Mouse (Mus musculus) stomach, embryonic 14.5 days (tissue): Measurements from ENCODE around the gene Kcnq5. TPM values are rescaled to one million over a fixed set of nuclear protein-coding genes. Genes with fewer than 3 reads are reported as not detected.

Experiments used
- ATAC-seq: fragments of 200-750 bp; cut with Nextera tagmentation; 2 replicates; pipeline ENCODE4 v1.8.0; 2017; ENCODE audit warnings: low read depth, moderate TSS enrichment; ENCODE audit not compliant: insufficient number of reproducible peaks, insufficient read depth, low FRiP score
- H3K27ac ChIP-seq: fragments of 300-500 bp; sonication (generic); 2 replicates; pipeline ENCODE4 v1.5.1; 2014; ENCODE audit warnings: mild to moderate bottlenecking, low read length, moderate library complexity, mixed read lengths
- H3K27me3 ChIP-seq: fragments of 300-500 bp; sonication (generic); 2 replicates; pipeline ENCODE4 v1.6.1; 2014; ENCODE audit warnings: low read length, control low read depth, mixed read lengths; ENCODE audit not compliant: control insufficient read depth, insufficient read depth
- H3K36me3 ChIP-seq: fragments of 300-500 bp; sonication (generic); 2 replicates; pipeline ENCODE4 v1.6.1; 2014; ENCODE audit warnings: mild to moderate bottlenecking, control low read depth, low read length, moderate library complexity, mixed read lengths; ENCODE audit not compliant: control insufficient read depth, insufficient read depth
- H3K4me1 ChIP-seq: fragments of 300-500 bp; sonication (generic); 2 replicates; pipeline ENCODE4 v1.6.1; 2014; ENCODE audit warnings: low read length, control low read depth, mixed read lengths; ENCODE audit not compliant: control insufficient read depth, insufficient read depth
- H3K4me2 ChIP-seq: fragments of 300-500 bp; sonication (generic); replicated peaks from 2 replicates; pipeline ENCODE4 v1.6.1; 2014; ENCODE audit warnings: low read depth, low read length, control low read depth
- H3K4me3 ChIP-seq: fragments of 300-500 bp; sonication (generic); 2 replicates; pipeline ENCODE4 v1.5.1; 2014; ENCODE audit warnings: low read depth, low read length, control low read depth
- H3K9ac ChIP-seq: fragments of 300-500 bp; sonication (generic); replicated peaks from 2 replicates; pipeline ENCODE4 v1.6.1; 2014; ENCODE audit warnings: low read depth, mild to moderate bottlenecking, control low read depth, low read length, moderate library complexity, mixed read lengths
- H3K9me3 ChIP-seq: fragments of 300-500 bp; sonication (generic); 2 replicates; pipeline ENCODE4 v1.6.1; 2016; ENCODE audit warnings: low read depth, low read length, control low read depth; ENCODE audit not compliant: control insufficient read depth
- WGBS: fragments of 180-500 bp; shearing (Covaris S2); extraction: QIAGEN DNeasy Blood & Tissue Kit; methylation state at CpG from one replicate; pipeline ENCODE4 v1.1.7; 2014; 5-methylcytosine and 5-hydroxymethylcytosine counted together
- polyA plus RNA-seq: library from polyadenylated mRNA; unstranded; fragments of >200 nt; fragmentation: Nextera tagmentation; extraction: Ambion mirVana; gene quantifications from 2 replicates; pipeline ENCODE4 v1.2.1, GENCODE M21; 2014

Gene Kcnq5
- polyA plus RNA-seq, 1 experiment from 2014 or later = 3.0 TPM

GRCm38 (mm10) chr1:21805064-21805463, 156.7 kb downstream of the Kcnq5 start:
- H3K4me3 ChIP-seq = no peak overlapping the region
- H3K4me1 ChIP-seq = no peaks in the 10 kb centered on the region
- H3K27ac ChIP-seq = no peak overlapping the region
- H3K9me3 ChIP-seq = no peaks in the 10 kb centered on the region
- 76% methylated on average over 2 of the region's 2 CpGs for WGBS
- no peaks in the 10 kb centered on the region for H3K27me3 ChIP-seq
- no peak for ATAC-seq
- H3K36me3 ChIP-seq = no peaks in the 10 kb centered on the region
- no peak overlapping the region for H3K9ac ChIP-seq
- H3K4me2 ChIP-seq = no peak overlapping the region

GRCm38 (mm10) chr1:21804477-21804866, 157.3 kb downstream of the Kcnq5 start:
- no peak for ATAC-seq
- Histone ChIP-seq H3K27me3 (no peaks in the 10 kb centered on the region), H3K36me3 (no peaks in the 10 kb centered on the region), H3K9ac (no peak overlapping the region), H3K9me3 (no peaks in the 10 kb centered on the region), H3K4me1 (no peaks in the 10 kb centered on the region), H3K4me2 (no peak overlapping the region), H3K27ac (no peak overlapping the region), H3K4me3 (no peak overlapping the region)
- 78% methylated on average over 2 of the region's 2 CpGs for WGBS

- Histone ChIP-seq H3K27ac (no peak overlapping the region), H3K27me3 (no peaks in the 10 kb centered on the region), H3K4me3 (no peak overlapping the region), H3K4me1 (no peaks in the 10 kb centered on the region), H3K9ac (no peak overlapping the region), H3K36me3 (no peaks in the 10 kb centered on the region), H3K9me3 (no peaks in the 10 kb centered on the region), H3K4me2 (no peak overlapping the region)
- ATAC-seq = no peak
- WGBS = 86% methylated on average over 5 of the region's 5 CpGs
Measured at GRCm38 (mm10) chr1:21803751-21804476, 157.8 kb downstream of the Kcnq5 start.

- Histone ChIP-seq H3K4me2 (no peak overlapping the region), H3K27ac (no peak overlapping the region), H3K9me3 (no peaks in the 10 kb centered on the region), H3K36me3 (no peaks in the 10 kb centered on the region), H3K4me3 (no peak overlapping the region), H3K4me1 (no peaks in the 10 kb centered on the region), H3K9ac (no peak overlapping the region), H3K27me3 (no peaks in the 10 kb centered on the region)
- no peak for ATAC-seq
- 80% methylated on average over 5 of the region's 5 CpGs for WGBS
Measured at GRCm38 (mm10) chr1:21780746-21781145, 181.0 kb downstream of the Kcnq5 start.

- 49% methylated on average over 5 of the region's 5 CpGs for WGBS
Measured at GRCm38 (mm10) chr1:21777560-21777959, 184.2 kb downstream of the Kcnq5 start.

GRCm38 (mm10) chr1:21773931-21774330, 187.8 kb downstream of the Kcnq5 start:
- no peak for ATAC-seq
- Histone ChIP-seq H3K4me1 (no peaks in the 10 kb centered on the region), H3K4me2 (no peak overlapping the region), H3K4me3 (no peak overlapping the region), H3K9ac (no peak overlapping the region), H3K27me3 (no peaks in the 10 kb centered on the region), H3K27ac (no peak overlapping the region), H3K36me3 (no peaks in the 10 kb centered on the region), H3K9me3 (no peaks in the 10 kb centered on the region)
- WGBS = 53% methylated on average over 5 of the region's 5 CpGs

More at GRCm38 (mm10) chr1:21777560-21777959, 184.2 kb downstream of the Kcnq5 start:
- Histone ChIP-seq H3K27ac (no peak overlapping the region), H3K4me3 (no peak overlapping the region), H3K9me3 (no peaks in the 10 kb centered on the region), H3K4me1 (no peaks in the 10 kb centered on the region), H3K36me3 (no peaks in the 10 kb centered on the region), H3K4me2 (no peak overlapping the region), H3K27me3 (no peaks in the 10 kb centered on the region), H3K9ac (no peak overlapping the region)
- ATAC-seq = no peak

- Histone ChIP-seq H3K27ac (no peak overlapping the region), H3K4me1 (no peaks in the 10 kb centered on the region), H3K36me3 (no peaks in the 10 kb centered on the region), H3K9me3 (no peaks in the 10 kb centered on the region), H3K27me3 (no peaks in the 10 kb centered on the region), H3K9ac (no peak overlapping the region), H3K4me2 (no peak overlapping the region), H3K4me3 (no peak overlapping the region)
- no peak for ATAC-seq
- WGBS = 78% methylated on average over 1 of the region's 1 CpGs
Measured at GRCm38 (mm10) chr1:21770494-21770893, 191.2 kb downstream of the Kcnq5 start.

- H3K4me3 ChIP-seq = no peak overlapping the region
- 97% methylated on average over 1 of the region's 1 CpGs for WGBS
- no peaks in the 10 kb centered on the region for H3K4me1 ChIP-seq
- ATAC-seq = no peak
- H3K9me3 ChIP-seq = no peaks in the 10 kb centered on the region
- H3K9ac ChIP-seq = no peak overlapping the region
- H3K27ac ChIP-seq = no peak overlapping the region
- H3K27me3 ChIP-seq = no peaks in the 10 kb centered on the region
- H3K4me2 ChIP-seq = no peak overlapping the region
- no peaks in the 10 kb centered on the region for H3K36me3 ChIP-seq
Measured at GRCm38 (mm10) chr1:21749297-21749696, 212.4 kb downstream of the Kcnq5 start.

- ATAC-seq = no peak
- Histone ChIP-seq H3K4me1 (no peaks in the 10 kb centered on the region), H3K9ac (no peak overlapping the region), H3K9me3 (no peaks in the 10 kb centered on the region), H3K27ac (no peak overlapping the region), H3K4me2 (no peak overlapping the region), H3K36me3 (no peaks in the 10 kb centered on the region), H3K27me3 (no peaks in the 10 kb centered on the region), H3K4me3 (no peak overlapping the region)
- WGBS = 15% methylated on average over 1 of the region's 1 CpGs
Measured at GRCm38 (mm10) chr1:21729131-21729530, 232.6 kb downstream of the Kcnq5 start.
